Mouse (Mus musculus) frontal cortex, postnatal 36 days (tissue): ENCODE results near the gene Apol7e.
A peak's percentile ranks its signal among the peaks of the same experiment; 100 is the strongest.
"Not testable (repeated sequence)": the region's sequence is repeated elsewhere in the genome, so short reads cannot be mapped to it uniquely, and the experiment has no call there.

Experiments used
- DNase-seq, 2 experiments: peaks; one replicate each; pipeline ENCODE4 v3.0.0; 2022; ENCODE audit warnings: low spot score in 2 of 2

Gene Apol7e

DNA sequence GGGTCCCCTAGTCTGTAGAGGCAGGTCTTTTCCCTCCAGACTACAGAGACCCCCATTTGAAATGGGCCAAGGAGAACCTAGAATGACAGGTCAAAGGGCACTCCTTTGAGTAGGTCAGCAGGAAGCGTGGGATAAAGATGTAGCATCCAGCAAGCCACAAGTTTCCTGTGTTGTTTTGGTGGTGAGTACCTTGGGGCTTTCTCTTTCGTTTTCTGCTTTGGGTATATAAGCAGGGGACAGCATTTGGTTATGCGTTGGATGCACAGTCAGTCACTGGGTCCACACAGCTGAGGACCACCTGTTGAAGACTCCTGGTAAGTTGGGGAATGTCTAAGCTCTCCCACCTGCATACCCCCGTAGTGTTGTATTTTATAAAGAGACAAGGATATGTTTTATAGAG is at the start of gene Apol7e:
Gene Apol7e, plus strand, starts transcription at position 202 of the 400 bp plus-strand sequence.
- DNase-seq = not testable (repeated sequence)

DNA sequence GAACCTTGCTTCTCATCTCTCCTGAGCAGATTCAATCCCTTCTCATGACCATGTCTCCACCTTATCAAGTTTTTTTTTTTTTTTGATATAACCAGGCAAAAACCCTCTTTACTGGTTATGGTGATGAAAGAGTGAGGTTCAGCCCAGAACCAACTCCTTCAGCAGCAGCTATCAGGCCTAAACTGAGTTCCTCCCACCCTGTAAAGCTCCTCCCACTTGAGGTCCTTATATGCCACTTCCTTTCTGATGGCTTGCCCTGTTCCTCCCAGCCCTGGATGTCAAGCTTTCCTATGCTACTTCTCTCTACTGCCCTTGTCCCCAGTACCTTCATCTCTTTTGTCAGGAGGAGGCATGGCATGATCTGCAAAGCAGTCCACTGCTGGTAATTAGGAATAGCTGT is 47.5 kb upstream of the Apol7e start:
- DNase-seq = not testable (repeated sequence)

DNA sequence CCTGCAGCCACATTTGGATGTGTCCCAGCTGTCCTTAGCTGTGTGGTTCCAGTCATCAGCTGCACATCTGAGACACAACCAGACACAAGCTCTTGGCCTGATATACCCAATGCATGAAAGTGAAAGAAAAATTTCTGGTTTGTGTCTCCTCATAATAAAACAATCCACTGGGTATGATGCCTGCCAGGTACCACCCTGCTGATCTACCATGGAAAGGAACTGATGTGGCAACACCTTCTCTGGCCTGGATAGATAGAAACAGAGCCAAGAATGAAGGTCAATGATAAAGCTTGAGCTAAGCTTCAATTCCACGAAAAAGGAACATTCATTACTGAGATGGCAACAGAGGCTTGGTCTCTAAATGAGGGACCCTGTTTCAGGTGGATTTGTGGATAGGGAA is 38.9 kb upstream of the Apol7e start:
- DNase-seq = not testable (repeated sequence)

- DNase-seq = not testable (repeated sequence)
Observed at GRCm38 (mm10) chr15:77661841-77662240, 36.8 kb upstream of the Apol7e start.

GRCm38 (mm10) chr15:77674081-77674480 is 24.6 kb upstream of the Apol7e start:
- not testable (repeated sequence) for DNase-seq

DNA sequence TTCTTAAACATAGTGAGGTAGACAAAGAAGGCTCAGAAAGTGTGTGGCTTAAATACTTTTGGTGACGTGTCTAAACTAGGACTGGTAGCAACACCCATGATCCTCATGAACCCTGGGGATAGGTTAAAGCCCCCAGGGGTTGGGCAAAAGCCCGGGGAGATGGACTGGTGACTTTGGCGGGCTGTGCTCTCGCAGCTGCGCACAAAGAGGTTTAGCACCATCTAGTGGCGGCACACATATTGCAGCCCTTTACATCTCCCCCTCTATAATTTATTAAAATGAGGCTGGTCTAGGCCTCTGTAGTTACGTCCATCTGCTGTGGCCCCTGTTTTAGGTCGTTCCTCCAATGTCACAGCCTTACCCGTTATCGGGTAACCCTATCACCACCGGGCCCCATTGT is 14.7 kb upstream of the Apol7e start:
- DNase-seq = peak; percentile 17 to 42

- not testable (repeated sequence) for DNase-seq
Observed at GRCm38 (mm10) chr15:77691532-77692311, 6.9 kb upstream of the Apol7e start.

GRCm38 (mm10) chr15:77694687-77695295 is 3.9 kb upstream of the Apol7e start:
- DNase-seq = peak in 1 of 2 experiments; percentile 23

DNA sequence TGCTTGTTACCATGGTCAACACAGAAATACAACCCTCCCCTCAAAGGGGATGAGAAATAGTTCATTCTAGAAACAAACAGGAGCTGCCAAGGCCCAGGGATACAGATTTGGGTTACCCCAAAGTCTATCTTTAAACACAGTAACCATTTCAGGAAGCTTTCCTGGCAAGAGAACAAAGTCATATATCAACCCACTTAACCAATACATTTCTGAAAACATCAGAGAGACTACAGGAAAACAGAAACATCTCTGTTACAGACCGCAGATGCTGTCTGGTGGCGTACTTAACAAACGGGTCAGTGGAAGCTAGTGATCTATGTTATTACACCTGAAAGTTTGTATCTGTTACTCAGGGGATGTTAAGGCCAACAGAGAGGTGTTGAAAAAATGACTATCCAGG is 6.6 kb downstream of the Apol7e start:
- not testable (repeated sequence) for DNase-seq

DNA sequence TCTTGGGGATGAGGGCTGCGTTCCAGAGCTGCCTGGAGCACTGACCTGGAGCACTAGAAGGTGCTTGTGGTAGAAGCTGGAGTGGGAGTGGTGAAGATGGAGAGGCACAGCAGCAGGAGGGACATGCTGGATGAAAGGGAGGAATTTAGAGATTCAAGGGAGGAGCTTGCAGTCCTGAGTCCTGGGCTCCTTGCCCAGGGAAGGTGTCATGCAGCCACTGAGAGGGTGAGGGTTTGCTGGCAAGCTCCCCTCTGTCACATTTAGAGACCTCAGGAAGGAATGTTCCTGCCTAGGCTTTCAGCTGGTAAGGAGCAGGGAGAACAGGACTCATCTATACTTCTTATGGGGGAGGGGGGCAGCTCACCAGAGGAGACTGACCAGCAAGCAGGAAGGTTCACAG is 10.3 kb downstream of the Apol7e start:
- not testable (repeated sequence) for DNase-seq

- DNase-seq = not testable (repeated sequence)
Observed at GRCm38 (mm10) chr15:77718240-77718639, 19.6 kb downstream of the Apol7e start.

DNA sequence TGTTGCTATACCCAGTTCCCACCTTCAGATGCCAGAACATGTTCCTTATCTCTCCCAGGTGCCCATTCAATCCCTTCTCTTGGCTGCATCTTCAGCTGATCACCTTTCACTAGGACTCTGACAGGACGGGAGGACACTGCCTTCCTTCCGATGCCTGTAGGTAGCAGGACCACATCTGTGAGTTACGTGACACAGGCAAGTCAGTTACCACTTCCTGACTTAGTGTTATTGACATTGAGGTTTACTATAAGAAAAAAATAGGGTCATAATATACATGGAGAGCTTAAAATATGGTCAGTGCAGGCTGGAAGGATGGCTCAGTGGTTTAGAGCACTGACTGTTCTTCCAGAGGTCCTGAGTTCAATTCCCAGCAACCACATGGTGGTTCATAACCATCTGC is 22.9 kb downstream of the Apol7e start:
- DNase-seq = not testable (repeated sequence)

DNA sequence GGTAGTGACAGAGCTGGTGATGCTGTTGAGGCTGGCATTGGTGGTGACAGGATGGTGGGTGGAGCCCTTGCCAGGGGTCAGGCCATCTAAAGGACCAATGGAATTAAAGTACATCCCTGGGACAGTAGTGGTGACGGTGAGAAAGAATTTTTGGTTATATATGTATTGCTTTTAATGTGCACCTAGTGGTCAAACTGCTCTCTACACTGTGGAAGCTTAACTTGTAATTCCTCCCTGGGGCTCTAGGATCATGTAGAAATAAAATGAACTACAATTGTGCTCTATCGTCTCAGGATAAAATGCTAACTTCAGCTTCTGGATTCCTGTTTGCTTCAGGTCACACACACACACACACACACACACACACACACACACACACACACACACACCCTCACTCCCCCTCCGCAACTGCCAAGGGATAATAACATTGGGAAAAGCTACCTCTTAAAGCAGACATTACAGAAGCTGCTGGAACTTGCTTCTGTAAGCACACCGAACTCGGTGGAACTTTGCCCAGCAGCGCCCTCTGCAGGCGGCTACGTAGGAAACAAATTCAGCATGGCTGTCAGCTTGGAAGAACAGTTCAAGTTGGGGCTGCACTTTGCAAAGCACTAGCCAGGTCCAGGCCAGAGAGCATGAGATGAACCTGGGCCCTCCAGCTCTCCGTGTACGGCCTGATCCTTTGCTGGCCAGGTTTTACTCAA is 25.7 kb downstream of the Apol7e start:
- DNase-seq = not testable (repeated sequence)

- not testable (repeated sequence) for DNase-seq
Observed at GRCm38 (mm10) chr15:77725393-77726020, 26.9 kb downstream of the Apol7e start.

- DNase-seq = not testable (repeated sequence)
Observed at GRCm38 (mm10) chr15:77727139-77727538, 28.5 kb downstream of the Apol7e start.

- not testable (repeated sequence) for DNase-seq
Observed at GRCm38 (mm10) chr15:77727745-77728144, 29.1 kb downstream of the Apol7e start.

GRCm38 (mm10) chr15:77728739-77729138 is 30.1 kb downstream of the Apol7e start, which contains the start of gene Apol9b:
Apol9b (plus strand) TSS chr15:77729039.
- DNase-seq = not testable (repeated sequence)

DNA sequence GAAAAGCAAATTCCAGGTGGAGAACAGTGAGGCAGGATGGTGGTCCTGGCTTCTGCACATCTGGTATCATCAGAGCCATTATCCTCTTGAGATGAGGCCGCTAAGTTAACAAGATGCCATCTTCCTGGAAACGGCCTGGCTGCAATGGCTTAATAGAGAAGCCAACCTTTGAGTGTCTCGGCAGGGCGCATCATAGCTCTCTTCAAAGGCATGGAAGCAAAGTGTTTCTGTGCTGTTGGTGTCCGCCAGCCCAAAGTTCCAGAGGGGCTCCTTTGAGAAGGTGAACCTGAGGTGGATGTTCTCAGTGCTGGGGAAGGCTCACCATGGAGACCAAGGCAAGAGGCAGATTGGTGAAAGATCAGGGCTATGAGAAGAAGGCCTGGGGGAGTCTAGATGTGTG is 32.9 kb downstream of the Apol7e start:
- DNase-seq = no peak

DNA sequence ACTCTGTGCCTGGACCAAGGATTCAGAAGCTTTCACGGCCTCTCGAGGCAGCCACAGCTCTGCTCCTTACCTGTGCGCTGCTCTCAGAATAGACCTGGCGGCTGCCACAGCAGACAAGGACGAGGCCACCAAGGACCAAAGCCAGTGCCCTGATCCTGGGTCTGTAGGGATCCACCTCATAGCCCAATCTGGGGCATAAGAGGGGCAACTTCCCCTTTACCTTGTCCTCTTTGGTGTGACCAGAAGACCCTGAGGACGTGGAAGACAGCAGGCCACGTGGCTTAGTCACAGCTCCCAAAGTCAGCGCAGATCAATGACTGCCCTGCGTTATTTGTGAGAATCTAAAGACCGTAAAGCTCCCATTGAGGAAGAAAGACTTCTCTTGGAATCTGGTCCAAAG is 34.2 kb downstream of the Apol7e start:
- not testable (repeated sequence) for DNase-seq

DNA sequence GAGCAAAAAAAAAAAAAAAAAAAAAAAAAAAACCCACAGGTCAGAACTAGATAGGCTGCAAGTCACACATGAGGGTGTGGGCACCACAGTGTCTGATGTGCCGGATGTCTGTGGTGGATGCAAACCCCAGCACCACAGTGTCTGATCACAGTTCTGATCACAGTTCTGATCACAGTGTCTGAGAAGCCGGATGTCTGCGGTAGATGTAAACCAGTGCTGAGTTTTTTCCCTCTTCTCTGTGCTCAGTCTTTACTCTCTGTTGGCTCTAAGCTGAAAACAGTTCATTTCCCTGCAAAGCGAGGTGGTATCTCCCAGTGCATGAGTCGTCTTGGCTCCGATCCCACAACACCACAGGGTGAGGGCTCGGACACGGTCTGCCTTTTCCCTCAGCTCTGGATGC is 34.7 kb downstream of the Apol7e start:
- DNase-seq = not testable (repeated sequence)

GRCm38 (mm10) chr15:77733903-77734302 is 35.2 kb downstream of the Apol7e start:
- not testable (repeated sequence) for DNase-seq
